Mouse (Mus musculus) layer of hippocampus, postnatal 10 days (tissue): ENCODE data around the gene Ptprk. TPM values are rescaled to one million over a fixed set of nuclear protein-coding genes. Genes with fewer than 3 reads are reported as not detected.

Experiments
- DNase-seq, 2 experiments: peaks; one replicate each; pipeline ENCODE4 v3.0.0; 2021; ENCODE audit warnings: low spot score in 2 of 2
- microRNA-seq, 2 experiments: library from miRNA; unstranded; fragments of <30 nt; microRNA quantifications; one replicate each; pipeline ENCODE4 v1.2.0; 2021
- total RNA-seq, 2 experiments: library from RNA; stranded (reverse); gene quantifications; 2 replicates each; pipeline ENCODE4 v1.2.3; 2021

Gene Ptprk
- total RNA-seq, 2 experiments from 2014 or later, result 53.6 to 56.5 TPM

- DNase-seq, result no peak
These were observed 543.4 kb downstream of the Ptprk start for GRCm38 (mm10) chr10:28618002-28618401.

- no peak for DNase-seq
These were observed 544.8 kb downstream of the Ptprk start for GRCm38 (mm10) chr10:28619415-28619814.

DNA sequence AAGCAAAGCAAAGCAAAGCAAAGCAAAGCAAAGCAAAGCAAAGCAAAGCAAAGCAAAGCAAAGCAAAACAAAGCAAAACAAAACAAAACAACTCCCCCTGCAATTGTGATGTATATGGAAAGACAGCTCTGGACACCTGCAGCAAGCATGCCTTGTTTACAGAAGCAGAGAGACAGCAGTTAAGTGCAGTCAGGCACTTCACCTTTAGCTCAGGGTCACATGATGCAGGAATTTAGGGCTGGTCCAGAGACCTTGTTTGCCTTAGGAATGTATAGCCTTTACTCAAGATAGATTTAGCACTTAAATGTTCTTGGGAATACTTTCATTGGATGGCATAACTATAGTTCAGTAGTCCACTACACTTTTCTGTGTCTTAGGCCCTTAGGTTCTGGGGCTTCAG is 561.5 kb downstream of the Ptprk start:
- no peak for DNase-seq

- DNase-seq, result no peak
These were observed 567.3 kb downstream of the Ptprk start for GRCm38 (mm10) chr10:28641887-28642286.

Small RNAs within 50 kb of the gene (microRNA-seq; reads per million reads assigned to microRNA genes)
- 0 reads per million in 2 experiments for gene Gm22370
